Mouse (Mus musculus) olfactory bulb, adult 2 months (tissue): ENCODE results near the gene Efcab3.

Experiments used
- CTCF ChIP-seq: fragments of 200-500 bp; IDR thresholded peaks from 2 replicates; pipeline ENCODE4 v1.5.1; 2012; ENCODE audit warnings: low read depth, mild to moderate bottlenecking, low read length, moderate library complexity; ENCODE audit not compliant: insufficient read depth
- POLR2A ChIP-seq: fragments of 200-500 bp; IDR thresholded peaks from 2 replicates; pipeline ENCODE4 v1.6.1; 2012; ENCODE audit warnings: mild to moderate bottlenecking, low read depth, low read length, moderate library complexity; ENCODE audit not compliant: insufficient read depth

- no peak for TF ChIP-seq POLR2A
- TF ChIP-seq CTCF: no peak
Observed at GRCm38 (mm10) chr11:105126520-105127029, 63.2 kb downstream of the Efcab3 start.
